Mouse (Mus musculus): ENCODE measurements at regions not wholly inside any gene's neighbourhood (a gene's known extent, or its start where the extent isn't known, plus 50 kb on each side); places are given as distances from the start of the nearest gene placed in this dataset.

GRCm38 (mm10) chr17:51462137-51462880 lies 283.2 kb upstream of the Tbc1d5 start:
- Histone ChIP-seq H3K36me3 (ENCODE audit: control insufficient read depth, insufficient read depth, low read length) (no peaks in the 10 kb centered on the region), H3K4me3 (ENCODE audit: low read depth, low read length) (no peak overlapping the region), H3K4me1 (replicated peaks; ENCODE audit: control insufficient read depth, insufficient read depth) (no peaks in the 10 kb centered on the region), H3K27ac (replicated peaks) (no peak overlapping the region), H3K9ac (ENCODE audit: low read length) (no peak overlapping the region), H3K27me3 (ENCODE audit: control insufficient read depth, insufficient read depth, low read length) (no peaks in the 10 kb centered on the region), H3K9me3 (ENCODE audit: control insufficient read depth, low read length) (no peaks in the 10 kb centered on the region), H3K4me2 (replicated peaks; ENCODE audit: low read depth) (no peak overlapping the region)
- no peak for DNase-seq (ENCODE audit: low spot score)
- ATAC-seq (ENCODE audit: low FRiP score, low TSS enrichment) = no peak
- 54% methylated on average over 5 of the region's 5 CpGs for WGBS
- no peak for TF ChIP-seq CTCF (IDR thresholded peaks at IDR 0.05; ENCODE audit: low read depth)
- TF ChIP-seq EP300 (optimal IDR thresholded peaks at IDR 0.05) = no peak

GRCm38 (mm10) chr17:51461248-51461647 lies 282.1 kb upstream of the Tbc1d5 start:
- no peak for DNase-seq (ENCODE audit: low spot score)

GRCm38 (mm10) chr17:51459119-51459518 lies 280.0 kb upstream of the Tbc1d5 start:
- H3K4me2 ChIP-seq (replicated peaks; ENCODE audit: low read depth) = no peak overlapping the region
- TF ChIP-seq EP300 (optimal IDR thresholded peaks at IDR 0.05) (no peak), CTCF (IDR thresholded peaks at IDR 0.05; ENCODE audit: low read depth) (no peak)
- H3K4me1 ChIP-seq (replicated peaks; ENCODE audit: control insufficient read depth, insufficient read depth) = no peaks in the 10 kb centered on the region
- H3K27ac ChIP-seq (replicated peaks) = no peak overlapping the region
- no peaks in the 10 kb centered on the region for H3K27me3 ChIP-seq (ENCODE audit: control insufficient read depth, insufficient read depth, low read length)
- H3K9ac ChIP-seq (ENCODE audit: low read length) = no peak overlapping the region
- 84% methylated on average over 1 of the region's 1 CpGs for WGBS
- DNase-seq (ENCODE audit: low spot score) (no peak), ATAC-seq (ENCODE audit: low FRiP score, low TSS enrichment) (no peak)
- no peaks in the 10 kb centered on the region for H3K9me3 ChIP-seq (ENCODE audit: control insufficient read depth, low read length)
- H3K4me3 ChIP-seq (ENCODE audit: low read depth, low read length) = no peak overlapping the region
- H3K36me3 ChIP-seq (ENCODE audit: control insufficient read depth, insufficient read depth, low read length) = no peaks in the 10 kb centered on the region

More at GRCm38 (mm10) chr17:51461248-51461647, 282.1 kb upstream of the Tbc1d5 start:
- Histone ChIP-seq H3K27me3 (ENCODE audit: control insufficient read depth, insufficient read depth, low read length) (no peaks in the 10 kb centered on the region), H3K27ac (replicated peaks) (no peak overlapping the region), H3K4me1 (replicated peaks; ENCODE audit: control insufficient read depth, insufficient read depth) (no peaks in the 10 kb centered on the region), H3K9ac (ENCODE audit: low read length) (no peak overlapping the region), H3K4me3 (ENCODE audit: low read depth, low read length) (no peak overlapping the region), H3K4me2 (replicated peaks; ENCODE audit: low read depth) (no peak overlapping the region), H3K9me3 (ENCODE audit: control insufficient read depth, low read length) (no peaks in the 10 kb centered on the region), H3K36me3 (ENCODE audit: control insufficient read depth, insufficient read depth, low read length) (no peaks in the 10 kb centered on the region)
- ATAC-seq (ENCODE audit: low FRiP score, low TSS enrichment) = no peak
- WGBS = 55% methylated on average over 14 of the region's 14 CpGs
- TF ChIP-seq EP300 (optimal IDR thresholded peaks at IDR 0.05) (no peak), CTCF (IDR thresholded peaks at IDR 0.05; ENCODE audit: low read depth) (no peak)

- Histone ChIP-seq H3K4me1 (replicated peaks; ENCODE audit: control insufficient read depth, insufficient read depth) (no peaks in the 10 kb centered on the region), H3K4me2 (replicated peaks; ENCODE audit: low read depth) (no peak overlapping the region), H3K9me3 (ENCODE audit: control insufficient read depth, low read length) (no peaks in the 10 kb centered on the region), H3K36me3 (ENCODE audit: control insufficient read depth, insufficient read depth, low read length) (no peaks in the 10 kb centered on the region), H3K27ac (replicated peaks) (no peak overlapping the region), H3K9ac (ENCODE audit: low read length) (no peak overlapping the region), H3K27me3 (ENCODE audit: control insufficient read depth, insufficient read depth, low read length) (no peaks in the 10 kb centered on the region), H3K4me3 (ENCODE audit: low read depth, low read length) (no peak overlapping the region)
- DNase-seq (ENCODE audit: low spot score) = no peak
- TF ChIP-seq CTCF (IDR thresholded peaks at IDR 0.05; ENCODE audit: low read depth) (no peak), EP300 (optimal IDR thresholded peaks at IDR 0.05) (no peak)
- WGBS = 72% methylated on average over 6 of the region's 6 CpGs
- no peak for ATAC-seq (ENCODE audit: low FRiP score, low TSS enrichment)
Measured at GRCm38 (mm10) chr17:51415746-51416145, 236.6 kb upstream of the Tbc1d5 start.

GRCm38 (mm10) chr17:51414304-51414703 lies 235.2 kb upstream of the Tbc1d5 start:
- WGBS = 54% methylated on average over 4 of the region's 4 CpGs
- no peaks in the 10 kb centered on the region for H3K9me3 ChIP-seq (ENCODE audit: control insufficient read depth, low read length)
- no peak for TF ChIP-seq EP300 (optimal IDR thresholded peaks at IDR 0.05)
- TF ChIP-seq CTCF (IDR thresholded peaks at IDR 0.05; ENCODE audit: low read depth) = no peak
- H3K4me1 ChIP-seq (replicated peaks; ENCODE audit: control insufficient read depth, insufficient read depth) = no peaks in the 10 kb centered on the region
- no peaks in the 10 kb centered on the region for H3K27me3 ChIP-seq (ENCODE audit: control insufficient read depth, insufficient read depth, low read length)
- no peak overlapping the region for H3K9ac ChIP-seq (ENCODE audit: low read length)
- ATAC-seq (ENCODE audit: low FRiP score, low TSS enrichment) = no peak
- no peak overlapping the region for H3K4me3 ChIP-seq (ENCODE audit: low read depth, low read length)
- no peak overlapping the region for H3K4me2 ChIP-seq (replicated peaks; ENCODE audit: low read depth)
- no peak for DNase-seq (ENCODE audit: low spot score)
- H3K27ac ChIP-seq (replicated peaks) = no peak overlapping the region
- H3K36me3 ChIP-seq (ENCODE audit: control insufficient read depth, insufficient read depth, low read length) = no peaks in the 10 kb centered on the region

- DNase-seq (ENCODE audit: low spot score) (no peak), ATAC-seq (ENCODE audit: low FRiP score, low TSS enrichment) (no peak)
- Histone ChIP-seq H3K4me1 (replicated peaks; ENCODE audit: control insufficient read depth, insufficient read depth) (no peaks in the 10 kb centered on the region), H3K27me3 (ENCODE audit: control insufficient read depth, insufficient read depth, low read length) (no peaks in the 10 kb centered on the region), H3K4me2 (replicated peaks; ENCODE audit: low read depth) (no peak overlapping the region), H3K4me3 (ENCODE audit: low read depth, low read length) (no peak overlapping the region), H3K9me3 (ENCODE audit: control insufficient read depth, low read length) (no peaks in the 10 kb centered on the region), H3K36me3 (ENCODE audit: control insufficient read depth, insufficient read depth, low read length) (no peaks in the 10 kb centered on the region), H3K9ac (ENCODE audit: low read length) (no peak overlapping the region), H3K27ac (replicated peaks) (no peak overlapping the region)
- no peak for TF ChIP-seq CTCF (IDR thresholded peaks at IDR 0.05; ENCODE audit: low read depth)
- TF ChIP-seq EP300 (optimal IDR thresholded peaks at IDR 0.05) = no peak
Measured at GRCm38 (mm10) chr17:51413741-51414140, 234.6 kb upstream of the Tbc1d5 start.
